Mouse (Mus musculus) lung, embryonic 14.5 days (tissue): ENCODE measurements around the gene Kazald1. TPM values are rescaled to one million over a fixed set of nuclear protein-coding genes. Genes with fewer than 3 reads are reported as not detected.

Experiments
- ATAC-seq: fragments of 200-750 bp; cut with Nextera tagmentation; 2 replicates; pipeline ENCODE4 v1.8.0; 2017; ENCODE audit warnings: mild to moderate bottlenecking, moderate TSS enrichment, moderate library complexity; ENCODE audit not compliant: insufficient read depth
- DNase-seq: peaks from one replicate; pipeline ENCODE4 v3.0.0-alpha.2; 2015
- H3K27ac ChIP-seq: fragments of 300-500 bp; sonication (generic); 2 replicates; pipeline ENCODE4 v1.5.1; 2014; ENCODE audit warnings: low read depth, mild to moderate bottlenecking, moderate library complexity
- H3K27me3 ChIP-seq: fragments of 300-500 bp; sonication (generic); 2 replicates; pipeline ENCODE4 v1.6.1; 2014; ENCODE audit warnings: low read length, control low read depth; ENCODE audit not compliant: insufficient read depth
- H3K36me3 ChIP-seq: fragments of 300-500 bp; sonication (generic); 2 replicates; pipeline ENCODE4 v1.6.1; 2014; ENCODE audit warnings: control low read depth; ENCODE audit not compliant: insufficient read depth
- H3K4me1 ChIP-seq: fragments of 300-500 bp; sonication (generic); 2 replicates; pipeline ENCODE4 v1.6.1; 2014; ENCODE audit warnings: antibody characterized with exemption, control low read depth; ENCODE audit not compliant: insufficient read depth
- H3K4me2 ChIP-seq: fragments of 300-500 bp; sonication (generic); 2 replicates; pipeline ENCODE4 v1.6.1; 2014; ENCODE audit warnings: mild to moderate bottlenecking
- H3K4me3 ChIP-seq: fragments of 300-500 bp; sonication (generic); 2 replicates; pipeline ENCODE4 v1.5.1; 2014; ENCODE audit warnings: low read depth, low read length
- H3K9ac ChIP-seq: fragments of 300-500 bp; sonication (generic); 2 replicates; pipeline ENCODE4 v1.6.1; 2014
- H3K9me3 ChIP-seq: fragments of 300-500 bp; sonication (generic); 2 replicates; pipeline ENCODE4 v1.6.1; 2016; ENCODE audit warnings: low read depth, low read length, control low read depth
- CTCF ChIP-seq: IDR thresholded peaks from 2 replicates; pipeline ENCODE4 v1.5.1; 2016; ENCODE audit warnings: antibody characterized with exemption, low read depth
- WGBS: fragments of 180-500 bp; shearing (Covaris S2); extraction: QIAGEN DNeasy Blood & Tissue Kit; methylation state at CpG from one replicate; pipeline ENCODE4 v1.1.7; 2014; 5-methylcytosine and 5-hydroxymethylcytosine counted together
- polyA plus RNA-seq: library from polyadenylated mRNA; unstranded; fragments of >200 nt; fragmentation: Nextera tagmentation; extraction: Ambion mirVana; gene quantifications from 2 replicates; pipeline ENCODE4 v1.2.1, GENCODE M21; 2014

Gene Kazald1
- polyA plus RNA-seq, 1 experiment from 2014 or later, result 1.5 TPM

GRCm38 (mm10) chr19:45114772-45115171 lies 39.7 kb downstream of the Kazald1 start:
- Histone ChIP-seq H3K4me3 (no peak overlapping the region), H3K27me3 (no peaks in the 10 kb centered on the region), H3K4me2 (no peak overlapping the region), H3K9ac (no peak overlapping the region), H3K27ac (no peak overlapping the region), H3K36me3 (no peaks in the 10 kb centered on the region), H3K4me1 (no peaks in the 10 kb centered on the region), H3K9me3 (no peaks in the 10 kb centered on the region)
- WGBS, result 35% methylated on average over 2 of the region's 3 CpGs
- no peak for DNase-seq
- no peak for ATAC-seq
- TF ChIP-seq CTCF, result no peak

- Histone ChIP-seq H3K9me3 (no peaks in the 10 kb centered on the region), H3K4me1 (no peaks in the 10 kb centered on the region), H3K27ac (no peak overlapping the region), H3K27me3 (no peaks in the 10 kb centered on the region), H3K4me3 (no peak overlapping the region), H3K4me2 (no peak overlapping the region), H3K9ac (no peak overlapping the region), H3K36me3 (no peaks in the 10 kb centered on the region)
- TF ChIP-seq CTCF, result peak; percentile 71
- peak; percentile 77 for DNase-seq
- WGBS, result 48% methylated on average over 1 of the region's 1 CpGs
- ATAC-seq, result no peak
Measured at GRCm38 (mm10) chr19:45116798-45117197, 41.8 kb downstream of the Kazald1 start.

Other genes starting within 250 kb of the Kazald1 start
- gene Slf2, start 144.1 kb upstream of the Kazald1 start, polyA plus RNA-seq, result 40.6 and 43.9 TPM in 2 replicates
- 1.7 and 2.1 TPM in 2 replicates for gene Sema4g, start 86.1 kb upstream of the Kazald1 start, polyA plus RNA-seq
- 13.0 and 14.8 TPM in 2 replicates for gene Twnk, start 69.6 kb upstream of the Kazald1 start, polyA plus RNA-seq
- gene Mrpl43, start 68.8 kb upstream of the Kazald1 start, polyA plus RNA-seq, result 61.3 and 63.6 TPM in 2 replicates
- gene Lzts2, start 60.8 kb upstream of the Kazald1 start, polyA plus RNA-seq, result 68.5 and 75.4 TPM in 2 replicates
- gene Pdzd7, start 29.5 kb upstream of the Kazald1 start, polyA plus RNA-seq, result 0.39 TPM in 2 replicates
- 18.3 and 19.6 TPM in 2 replicates for gene Sfxn3, start 27.7 kb upstream of the Kazald1 start, polyA plus RNA-seq
- not detected in 2 replicates for gene Tlx1, start 75.4 kb downstream of the Kazald1 start, polyA plus RNA-seq
- not detected in 2 replicates for gene Lbx1, start 160.6 kb downstream of the Kazald1 start, polyA plus RNA-seq